Mouse (Mus musculus) heart, postnatal 14 days (tissue): ENCODE measurements around the gene Olfr63. TPM values are rescaled to one million over a fixed set of nuclear protein-coding genes. Genes with fewer than 3 reads are reported as not detected.
"Not testable (repeated sequence)": the region's sequence is repeated elsewhere in the genome, so short reads cannot be mapped to it uniquely, and the experiment has no call there.

Experiments
- DNase-seq, 2 experiments: peaks; one replicate each; pipeline ENCODE4 v3.0.0; 2021 to 2022
- intact Hi-C: fragments of 180-260 bp; cut with DNase I; formaldehyde crosslinking; loops from one replicate; pipeline ENCODE4 v1.15.1; 2025
- long read RNA-seq, 2 experiments: library from polyadenylated mRNA; stranded (forward); transcript quantifications; one replicate each; pipeline ENCODE4 v2.0.0; 2021
- total RNA-seq, 2 experiments: library from RNA; stranded (reverse); gene quantifications; 2 replicates each; pipeline ENCODE4 v1.2.3; 2021

The Olfr63 gene
- total RNA-seq = not detected
- long read RNA-seq, experiment 1 = 0 reads
- long read RNA-seq, experiment 2 = 0 reads

DNA sequence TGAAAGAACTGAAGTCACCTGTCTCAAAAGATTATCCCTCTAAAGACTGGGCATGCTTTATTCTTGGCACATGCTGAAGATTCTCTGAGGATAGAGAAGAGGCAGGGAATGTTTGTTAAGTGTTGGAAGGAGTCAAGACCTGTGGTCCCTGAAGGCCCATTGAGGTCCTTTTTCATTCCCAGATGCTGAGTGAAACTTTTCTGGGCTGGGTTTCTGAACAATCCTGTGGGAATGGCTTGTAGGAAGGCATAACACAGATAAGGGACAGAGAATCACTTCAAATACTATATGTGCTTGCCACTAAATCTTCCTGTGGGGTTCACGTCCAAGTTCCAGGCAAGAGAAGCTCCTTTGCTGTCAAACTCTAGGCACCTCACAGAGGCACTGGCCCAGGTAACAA is at the start of gene Olfr63:
Gene Olfr63 (plus strand): TSS at position 301 of the 400 bp plus-strand sequence.
- no peak for DNase-seq
- intact Hi-C loops = no loop called here

DNA sequence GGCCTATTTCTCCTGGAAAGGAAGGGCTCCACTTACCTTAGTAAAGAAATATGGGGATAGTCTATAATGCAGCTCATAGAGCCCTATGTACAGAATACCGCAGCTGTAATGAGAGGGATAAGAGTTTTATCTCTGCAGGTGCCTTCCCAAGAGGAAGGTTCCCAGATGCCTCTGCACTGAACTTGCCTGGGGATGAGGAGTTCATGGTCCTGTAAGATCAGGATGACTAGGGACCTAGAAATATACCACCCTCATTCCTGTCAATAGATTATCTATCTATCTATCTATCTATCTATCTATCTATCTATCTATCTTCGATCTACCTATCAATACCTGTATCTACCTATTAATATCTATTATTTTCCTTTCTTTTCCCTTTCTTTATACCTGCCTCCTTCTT is 42.9 kb upstream of the Olfr63 start, which contains the start of gene Olfr1564:
Gene Olfr1564 (minus strand): TSS at position 101 of the 400 bp plus-strand sequence.
- DNase-seq = no peak
- intact Hi-C loops = no loop called here

DNA sequence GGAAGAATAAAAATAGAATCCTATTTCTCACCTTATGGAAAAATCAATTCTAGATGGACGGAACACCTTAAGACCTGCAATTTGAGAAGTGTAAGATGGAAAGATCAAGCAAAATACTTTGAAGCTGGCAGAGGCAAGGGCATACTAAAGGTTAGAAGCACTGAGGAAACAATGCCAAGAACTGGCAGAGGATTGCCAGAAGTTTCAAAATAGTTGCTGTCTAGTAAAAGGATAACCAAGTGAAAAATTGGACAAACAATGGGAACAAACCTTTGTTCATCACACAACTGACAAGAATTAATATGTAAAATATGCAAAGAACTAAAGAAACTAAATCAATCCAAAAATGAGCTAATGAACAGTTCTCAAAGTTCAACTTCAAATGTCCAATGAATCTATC is 27.8 kb upstream of the Olfr63 start:
- intact Hi-C loops, DNase-seq: not testable (repeated sequence)

DNA sequence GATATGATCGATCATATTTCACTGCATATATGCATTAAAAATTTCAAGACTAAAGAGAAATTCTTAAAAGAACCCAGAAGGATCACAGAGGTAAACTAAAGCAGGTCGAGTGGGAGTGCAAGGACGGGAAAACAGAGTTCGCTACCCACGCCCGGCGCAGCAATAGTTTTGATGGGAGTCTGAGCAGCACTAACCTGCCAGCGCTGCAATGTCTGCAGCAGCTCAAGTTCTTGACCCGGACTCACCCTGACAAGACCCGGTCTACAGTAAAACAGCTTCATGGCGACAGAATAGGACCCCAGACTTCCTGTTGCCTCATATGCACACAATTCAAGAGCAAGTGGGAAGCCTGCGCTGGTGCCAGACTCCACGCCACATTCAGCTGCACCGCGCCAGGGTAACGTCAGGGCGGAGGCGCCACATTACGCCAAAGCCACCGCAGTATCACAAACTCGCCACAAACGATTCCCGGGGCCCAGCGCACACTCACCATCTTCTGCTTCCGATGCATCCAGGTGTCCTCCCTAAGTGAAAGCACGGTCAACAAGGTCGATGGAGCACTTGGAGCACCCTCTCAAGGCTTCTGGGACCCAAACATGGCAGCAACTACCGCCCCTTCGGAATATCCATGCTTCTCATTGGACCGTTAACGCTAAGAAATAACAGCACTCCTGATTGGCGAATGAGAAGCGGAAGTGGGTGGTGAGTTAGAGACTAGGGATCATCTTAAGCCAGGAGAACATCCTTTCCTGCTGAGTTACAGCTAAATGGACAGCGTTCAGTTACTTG is 9.8 kb upstream of the Olfr63 start, which contains the start of gene Zfp955a:
Gene Zfp955a (minus strand): TSS at position 616 of the 789 bp plus-strand sequence.
- intact Hi-C loops, DNase-seq: not testable (repeated sequence)

DNA sequence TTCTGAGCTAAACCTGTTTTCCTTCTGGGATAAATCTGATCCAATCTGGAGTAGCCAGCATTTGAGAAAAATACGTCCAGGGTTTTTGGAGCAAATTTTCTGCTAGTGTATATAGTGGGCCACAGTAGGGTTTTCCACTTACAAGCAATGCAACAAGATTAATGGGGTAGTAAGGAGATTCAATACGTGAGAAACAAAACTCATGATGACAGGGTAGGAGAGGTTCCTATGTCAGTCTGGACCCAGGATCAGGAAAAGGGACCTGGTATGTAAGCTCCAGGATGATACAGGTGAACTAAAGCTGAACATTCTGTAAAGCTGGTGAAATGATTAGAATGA is 9.2 kb upstream of the Olfr63 start:
- intact Hi-C loops, DNase-seq: not testable (repeated sequence)

DNA sequence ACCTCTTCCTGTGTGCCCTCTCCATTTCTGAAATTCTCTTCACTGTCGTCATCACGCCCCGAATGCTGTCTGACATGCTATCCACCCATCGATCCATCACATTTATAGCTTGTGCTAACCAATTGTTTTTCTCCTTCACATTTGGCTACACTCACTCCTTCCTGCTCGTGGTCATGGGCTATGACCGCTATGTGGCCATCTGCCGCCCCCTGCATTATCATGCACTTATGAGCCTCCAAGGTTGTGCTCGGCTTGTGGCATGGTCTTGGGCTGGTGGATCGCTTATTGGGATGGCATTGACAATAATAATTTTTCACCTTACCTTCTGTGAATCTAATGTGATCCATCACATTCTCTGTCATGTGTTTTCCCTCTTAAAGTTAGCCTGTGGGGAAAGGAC is 4.4 kb downstream of the Olfr63 start:
- no peak for DNase-seq

DNA sequence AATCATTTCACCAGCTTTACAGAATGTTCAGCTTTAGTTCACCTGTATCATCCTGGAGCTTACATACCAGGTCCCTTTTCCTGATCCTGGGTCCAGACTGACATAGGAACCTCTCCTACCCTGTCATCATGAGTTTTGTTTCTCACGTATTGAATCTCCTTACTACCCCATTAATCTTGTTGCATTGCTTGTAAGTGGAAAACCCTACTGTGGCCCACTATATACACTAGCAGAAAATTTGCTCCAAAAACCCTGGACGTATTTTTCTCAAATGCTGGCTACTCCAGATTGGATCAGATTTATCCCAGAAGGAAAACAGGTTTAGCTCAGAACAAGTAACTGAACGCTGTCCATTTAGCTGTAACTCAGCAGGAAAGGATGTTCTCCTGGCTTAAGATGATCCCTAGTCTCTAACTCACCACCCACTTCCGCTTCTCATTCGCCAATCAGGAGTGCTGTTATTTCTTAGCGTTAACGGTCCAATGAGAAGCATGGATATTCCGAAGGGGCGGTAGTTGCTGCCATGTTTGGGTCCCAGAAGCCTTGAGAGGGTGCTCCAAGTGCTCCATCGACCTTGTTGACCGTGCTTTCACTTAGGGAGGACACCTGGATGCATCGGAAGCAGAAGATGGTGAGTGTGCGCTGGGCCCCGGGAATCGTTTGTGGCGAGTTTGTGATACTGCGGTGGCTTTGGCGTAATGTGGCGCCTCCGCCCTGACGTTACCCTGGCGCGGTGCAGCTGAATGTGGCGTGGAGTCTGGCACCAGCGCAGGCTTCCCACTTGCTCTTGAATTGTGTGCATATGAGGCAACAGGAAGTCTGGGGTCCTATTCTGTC is 24.8 kb downstream of the Olfr63 start, which contains the start of gene Zfp955b:
Gene Zfp955b (plus strand): TSS at position 506 of the 837 bp plus-strand sequence.
- intact Hi-C loops = not testable (repeated sequence)

More for the DNA sequence above, 4.4 kb downstream of the Olfr63 start:
- intact Hi-C loops = no loop called here

DNA sequence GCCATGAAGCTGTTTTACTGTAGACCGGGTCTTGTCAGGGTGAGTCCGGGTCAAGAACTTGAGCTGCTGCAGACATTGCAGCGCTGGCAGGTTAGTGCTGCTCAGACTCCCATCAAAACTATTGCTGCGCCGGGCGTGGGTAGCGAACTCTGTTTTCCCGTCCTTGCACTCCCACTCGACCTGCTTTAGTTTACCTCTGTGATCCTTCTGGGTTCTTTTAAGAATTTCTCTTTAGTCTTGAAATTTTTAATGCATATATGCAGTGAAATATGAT is 25.3 kb downstream of the Olfr63 start:
- DNase-seq, intact Hi-C loops: not testable (repeated sequence)

More for the DNA sequence above, 24.8 kb downstream of the Olfr63 start, which contains the start of gene Zfp955b:
- DNase-seq = not testable (repeated sequence)

Other genes starting within 250 kb of the Olfr63 start
- 1 to 10 TPM; 3.8 to 4.2 TPM for gene Zfp763, start 231.3 kb upstream of the Olfr63 start, total RNA-seq
- gene 4921501E09Rik, start 196.6 kb upstream of the Olfr63 start, total RNA-seq = not detected
- gene Zfp563, start 175.4 kb upstream of the Olfr63 start, total RNA-seq = 1 to 10 TPM; 5.4 to 5.7 TPM
- under 1 TPM; 0.07 TPM for gene Morc2b, start 125.0 kb upstream of the Olfr63 start, total RNA-seq
- gene Olfr55, start 96.2 kb upstream of the Olfr63 start, total RNA-seq = not detected
- not detected for gene Olfr239, start 73.4 kb upstream of the Olfr63 start, total RNA-seq
- under 1 TPM; 0.26 to 0.27 TPM for gene Olfr1564, start 43.0 kb upstream of the Olfr63 start, total RNA-seq
- 10 to 100 TPM; 11.2 to 12.4 TPM for gene Zfp955a, start 9.5 kb upstream of the Olfr63 start, total RNA-seq
- 10 to 100 TPM; 12.8 to 14.2 TPM for gene Zfp955b, start 24.9 kb downstream of the Olfr63 start, total RNA-seq
- 1 to 10 TPM; 6.0 to 6.1 TPM for gene Zfp81, start 94.2 kb downstream of the Olfr63 start, total RNA-seq
- gene Zfp101, start 130.0 kb downstream of the Olfr63 start, total RNA-seq = 1 to 10 TPM; 4.6 to 4.9 TPM
- not detected for gene Actl9, start 168.2 kb downstream of the Olfr63 start, total RNA-seq